In genomic region chr17:32523895-32524294, GRCm38 (mm10) we compare ENCODE assay signal across 12 mouse cellular contexts. TPM values are rescaled to one million over a fixed set of nuclear protein-coding genes. Genes with fewer than 3 reads are reported as not detected.
A peak's percentile ranks its signal among the peaks of the same experiment; 100 is the strongest.
DNase-seq lines count a peak whose midpoint lies in the region; ATAC-seq and TF ChIP-seq lines count a peak whose summit lies in the region.
"Had no signal": no experiment of that assay in that cellular context is flagged by ENCODE, and none has a peak within 500 bp of the region (broad histone marks: within the 10 kb centered on the region; RNA-seq: fewer than 3 reads in every experiment).

No protein-coding gene starts in this region.

- TF ChIP-seq CTCF in lung, postnatal 0 days (IDR thresholded peaks at IDR 0.05) = no peak

- WGBS in lung, postnatal 0 days = 83% methylated on average over 11 of the region's 11 CpGs
- WGBS in forebrain, embryonic 11.5 days = 93% methylated on average over 11 of the region's 11 CpGs
- 94% methylated on average over 11 of the region's 11 CpGs for WGBS in forebrain, embryonic 13.5 days

- ATAC-seq in lung, postnatal 0 days = no peak
- ATAC-seq in megakaryocyte, adult 5-6 weeks (ENCODE audit: poor library complexity, severe bottlenecking) = peak; percentile 76
- no peak for ATAC-seq in forebrain, embryonic 11.5 days (replicated peaks; ENCODE audit: low FRiP score)
- ATAC-seq in forebrain, embryonic 13.5 days = no peak
- ATAC-seq: Patski had no signal

- H3K4me3 ChIP-seq in lung, postnatal 0 days (ENCODE audit: low read depth, low read length) = no peak overlapping the region
- no peak overlapping the region for H3K4me3 ChIP-seq in forebrain, embryonic 11.5 days (ENCODE audit: low read depth, low read length)
- H3K4me3 ChIP-seq in forebrain, embryonic 13.5 days = no peak overlapping the region

- TF ChIP-seq EP300 in lung, postnatal 0 days (IDR thresholded peaks at IDR 0.05) = no peak

- H3K27me3 ChIP-seq in lung, postnatal 0 days (replicated peaks; ENCODE audit: insufficient read depth, low read length) = no peaks in the 10 kb centered on the region
- H3K27me3 ChIP-seq in forebrain, embryonic 11.5 days (ENCODE audit: control insufficient read depth, insufficient read depth, low read length) = no peaks in the 10 kb centered on the region
- no peaks in the 10 kb centered on the region for H3K27me3 ChIP-seq in forebrain, embryonic 13.5 days

- H3K36me3 ChIP-seq in lung, postnatal 0 days (ENCODE audit: insufficient read depth, low read length) = no peaks in the 10 kb centered on the region
- H3K36me3 ChIP-seq in forebrain, embryonic 11.5 days (ENCODE audit: control insufficient read depth, insufficient read depth, low read length) = no peaks in the 10 kb centered on the region
- H3K36me3 ChIP-seq in forebrain, embryonic 13.5 days (ENCODE audit: poor library complexity, severe bottlenecking) = peaks cover 21% of the 10 kb centered on the region

- H3K9ac ChIP-seq in lung, postnatal 0 days (replicated peaks; ENCODE audit: low read depth) = no peak overlapping the region
- H3K9ac ChIP-seq in forebrain, embryonic 11.5 days (ENCODE audit: low read length) = no peak overlapping the region
- no peak overlapping the region for H3K9ac ChIP-seq in forebrain, embryonic 13.5 days

- H3K4me1 ChIP-seq in lung, postnatal 0 days (ENCODE audit: insufficient read depth, low read depth, low read length) = no peaks in the 10 kb centered on the region
- H3K4me1 ChIP-seq in forebrain, embryonic 11.5 days (replicated peaks; ENCODE audit: control insufficient read depth, insufficient read depth, low read length) = peaks cover 3% of the 10 kb centered on the region; the same call in 1 of the 2 replicates
- peaks cover 4% of the 10 kb centered on the region; the same call in 1 of the 2 replicates for H3K4me1 ChIP-seq in forebrain, embryonic 13.5 days

- H3K9me3 ChIP-seq in lung, postnatal 0 days (ENCODE audit: low read length) = no peaks in the 10 kb centered on the region
- no peaks in the 10 kb centered on the region for H3K9me3 ChIP-seq in forebrain, embryonic 11.5 days (ENCODE audit: control insufficient read depth, low read length)
- H3K9me3 ChIP-seq in forebrain, embryonic 13.5 days (replicated peaks) = no peaks in the 10 kb centered on the region

- no peak overlapping the region for H3K4me2 ChIP-seq in lung, postnatal 0 days (replicated peaks; ENCODE audit: low read depth, low read length)
- no peak overlapping the region for H3K4me2 ChIP-seq in forebrain, embryonic 11.5 days (ENCODE audit: low read depth, low read length, severe bottlenecking)
- no peak overlapping the region for H3K4me2 ChIP-seq in forebrain, embryonic 13.5 days

- no peak overlapping the region for H3K27ac ChIP-seq in lung, postnatal 0 days (ENCODE audit: low read length)
- H3K27ac ChIP-seq in forebrain, embryonic 11.5 days (ENCODE audit: low read depth, low read length) = no peak overlapping the region
- H3K27ac ChIP-seq in forebrain, embryonic 13.5 days = no peak overlapping the region

- DNase-seq in lung, postnatal 36 days = peak; percentile 20
- no peak for DNase-seq in lung, postnatal 0 days (ENCODE audit: low spot score)
- DNase-seq in T-cell, adult 2 months (ENCODE audit: low spot score) = peak; percentile 56
- DNase-seq in thymus, postnatal 10 days (ENCODE audit: low spot score in 2 of 2) = peak; percentile 16 to 33
- DNase-seq in forebrain, embryonic 11.5 days (ENCODE audit: low spot score) = no peak
- DNase-seq in kidney, postnatal 4 days = no peak
- DNase-seq: adrenal gland, postnatal 25 days; cerebellum, adult 18-20 months; kidney, adult 18-20 months had no signal

RNA-seq across cellular contexts. Expression of gene Cyp4f16, which starts 12.5 kb away (rescaled TPM):
- 19.5 and 19.7 TPM in 2 replicates for polyA plus RNA-seq in lung, postnatal 0 days (2015; fragmentation: Nextera tagmentation; extraction: Ambion mirVana)
- 25.2 and 28.3 TPM in 2 replicates for total RNA-seq in megakaryocyte, adult 5-6 weeks (2015)
- total RNA-seq in megakaryocyte, adult 5-6 weeks (2017) = 19.0 and 39.0 TPM in 2 replicates
- 13.4 and 13.5 TPM in 2 replicates for polyA plus RNA-seq in forebrain, embryonic 11.5 days (2014; fragmentation: Nextera tagmentation; extraction: Ambion mirVana)
- polyA plus RNA-seq in forebrain, embryonic 13.5 days (2015; fragmentation: Nextera tagmentation; extraction: Ambion mirVana) = 21.1 and 21.4 TPM in 2 replicates

RNA-seq across cellular contexts. Expression of gene Cyp4f17, which starts 18.0 kb away (rescaled TPM):
- polyA plus RNA-seq in lung, postnatal 0 days (2015; fragmentation: Nextera tagmentation; extraction: Ambion mirVana) = 5.0 and 5.2 TPM in 2 replicates
- total RNA-seq in megakaryocyte, adult 5-6 weeks (2015) = 0.36 and 0.38 TPM in 2 replicates
- total RNA-seq in megakaryocyte, adult 5-6 weeks (2017) = 0.66 and 0.98 TPM in 2 replicates
- 6.6 and 7.9 TPM in 2 replicates for polyA plus RNA-seq in forebrain, embryonic 11.5 days (2014; fragmentation: Nextera tagmentation; extraction: Ambion mirVana)
- 7.0 and 7.8 TPM in 2 replicates for polyA plus RNA-seq in forebrain, embryonic 13.5 days (2015; fragmentation: Nextera tagmentation; extraction: Ambion mirVana)

Comparison
In these comparisons a context has a peak if more than half of its experiments do, and no peak if none do; other contexts are left out.
1. DNase-seq: peak in lung, postnatal 36 days (single experiment), T-cell, adult 2 months (single experiment) and thymus, postnatal 10 days (2 of 2); none in lung, postnatal 0 days (single experiment), forebrain, embryonic 11.5 days (single experiment) and kidney, postnatal 4 days (0 of 2).